Mouse (Mus musculus) kidney, embryonic 16.5 days (tissue): ENCODE data around the gene Stard3nl. TPM values are rescaled to one million over a fixed set of nuclear protein-coding genes. Genes with fewer than 3 reads are reported as not detected.

ENCODE experiments used
- ATAC-seq: fragments of 200-750 bp; cut with Nextera tagmentation; 2 replicates; pipeline ENCODE4 v1.8.0; 2017; ENCODE audit warnings: moderate TSS enrichment; ENCODE audit not compliant: low FRiP score, low TSS enrichment
- H3K27ac ChIP-seq: fragments of 300-500 bp; sonication (generic); 2 replicates; pipeline ENCODE4 v1.5.1; 2014; ENCODE audit warnings: low read length
- H3K27me3 ChIP-seq: fragments of 300-500 bp; sonication (generic); 2 replicates; pipeline ENCODE4 v1.6.1; 2014; ENCODE audit warnings: low read length, control low read depth, mixed read lengths; ENCODE audit not compliant: insufficient read depth
- H3K36me3 ChIP-seq: fragments of 300-500 bp; sonication (generic); 2 replicates; pipeline ENCODE4 v1.6.1; 2014; ENCODE audit warnings: low read length, control low read depth, mixed read lengths; ENCODE audit not compliant: insufficient read depth
- H3K4me1 ChIP-seq: fragments of 300-500 bp; sonication (generic); 2 replicates; pipeline ENCODE4 v1.6.1; 2014; ENCODE audit warnings: low read length, control low read depth, mixed read lengths; ENCODE audit not compliant: insufficient read depth
- H3K4me2 ChIP-seq: fragments of 300-500 bp; sonication (generic); replicated peaks from 2 replicates; pipeline ENCODE4 v1.6.1; 2014; ENCODE audit warnings: low read depth, low read length
- H3K4me3 ChIP-seq: fragments of 300-500 bp; sonication (generic); 2 replicates; pipeline ENCODE4 v1.5.1; 2014; ENCODE audit warnings: mild to moderate bottlenecking, low read length
- H3K9ac ChIP-seq: fragments of 300-500 bp; sonication (generic); replicated peaks from 2 replicates; pipeline ENCODE4 v1.6.1; 2014; ENCODE audit warnings: low read length
- H3K9me3 ChIP-seq: fragments of 300-500 bp; sonication (generic); 2 replicates; pipeline ENCODE4 v1.6.1; 2016; ENCODE audit warnings: low read length, control low read depth
- WGBS: fragments of 180-500 bp; shearing (Covaris S2); extraction: QIAGEN DNeasy Blood & Tissue Kit; methylation state at CpG from one replicate; pipeline ENCODE4 v1.1.7; 2014; 5-methylcytosine and 5-hydroxymethylcytosine counted together
- polyA plus RNA-seq: library from polyadenylated mRNA; unstranded; fragments of >200 nt; fragmentation: Nextera tagmentation; extraction: Ambion mirVana; gene quantifications from 2 replicates; pipeline ENCODE4 v1.2.1, GENCODE M21; 2015

The Stard3nl gene
- polyA plus RNA-seq, result 105 and 109 TPM in 2 replicates

DNA sequence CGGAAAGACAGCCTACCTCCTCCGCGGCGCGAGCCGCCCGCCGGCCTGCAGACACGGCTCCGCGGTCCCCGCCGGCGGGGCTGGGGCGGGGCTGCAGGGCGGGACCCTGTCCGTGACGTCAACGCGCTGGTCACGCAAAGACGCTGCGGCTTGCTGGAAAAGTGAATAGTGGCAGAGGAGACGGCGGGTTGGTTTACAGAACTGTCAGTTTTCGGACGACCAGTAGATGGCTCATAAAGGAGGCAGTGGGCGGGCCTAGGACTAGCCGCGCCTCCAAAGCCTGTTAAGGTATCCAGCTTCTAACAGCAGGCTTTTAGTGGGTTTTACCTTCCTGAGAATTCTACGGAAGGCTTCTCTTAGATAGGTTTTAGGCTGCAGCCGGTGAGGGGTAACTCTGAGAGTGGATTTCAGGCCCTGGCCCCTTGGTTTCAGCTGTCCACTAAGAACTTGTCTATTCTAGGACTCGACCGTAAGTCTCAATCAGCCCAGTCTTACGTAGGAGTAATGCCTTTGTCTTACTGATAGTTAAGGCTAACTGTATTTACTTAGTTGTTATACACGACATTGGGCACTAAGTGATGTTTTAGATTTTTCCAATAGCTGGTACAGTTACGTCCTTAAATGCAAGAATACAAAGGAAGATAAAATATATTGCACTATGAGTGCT is at the start of gene Stard3nl:
Stard3nl (minus strand) TSS at position 108 of the 667 bp plus-strand sequence.
- H3K4me3 ChIP-seq, result peak within 1 kb of the TSS; percentile 61
- under 1% methylated on average over 35 of the region's 37 CpGs for WGBS
- peak within 1 kb of the TSS; percentile 56 for H3K4me2 ChIP-seq
- peaks cover 23% of the 10 kb centered on the region for H3K4me1 ChIP-seq
- peak within 1 kb of the TSS; percentile 83 for H3K9ac ChIP-seq
- H3K9me3 ChIP-seq, result no peaks in the 10 kb centered on the region
- ATAC-seq, result peak; percentile 99
- no peaks in the 10 kb centered on the region for H3K27me3 ChIP-seq
- peak within 1 kb of the TSS; percentile 92 for H3K27ac ChIP-seq
- H3K36me3 ChIP-seq, result no peaks in the 10 kb centered on the region

- Histone ChIP-seq H3K9ac (no peak overlapping the region), H3K4me1 (no peaks in the 10 kb centered on the region), H3K36me3 (no peaks in the 10 kb centered on the region), H3K4me3 (no peak overlapping the region), H3K9me3 (no peaks in the 10 kb centered on the region), H3K27me3 (no peaks in the 10 kb centered on the region), H3K27ac (no peak overlapping the region), H3K4me2 (no peak overlapping the region)
- ATAC-seq, result peak; percentile 59
- 72% methylated on average over 10 of the region's 10 CpGs for WGBS
Observed at GRCm38 (mm10) chr13:19438040-19438439, 42.4 kb upstream of the Stard3nl start.

GRCm38 (mm10) chr13:19429812-19430370 is 34.3 kb upstream of the Stard3nl start:
- no peak overlapping the region for H3K9ac ChIP-seq
- no peaks in the 10 kb centered on the region for H3K36me3 ChIP-seq
- H3K27me3 ChIP-seq, result no peaks in the 10 kb centered on the region
- no peaks in the 10 kb centered on the region for H3K9me3 ChIP-seq
- peak; percentile 76 for ATAC-seq
- no peak overlapping the region for H3K4me2 ChIP-seq
- H3K27ac ChIP-seq, result no peak overlapping the region
- H3K4me3 ChIP-seq, result no peak overlapping the region
- H3K4me1 ChIP-seq, result 0 out of 2 replicates have a peak, but pooled peaks cover 4% of the 10 kb centered on the region
- WGBS, result 27% methylated on average over 4 of the region's 4 CpGs

- WGBS, result 76% methylated on average over 5 of the region's 5 CpGs
- no peak overlapping the region for H3K27ac ChIP-seq
- no peaks in the 10 kb centered on the region for H3K27me3 ChIP-seq
- no peaks in the 10 kb centered on the region for H3K9me3 ChIP-seq
- no peak overlapping the region for H3K4me3 ChIP-seq
- H3K4me1 ChIP-seq, result 0 out of 2 replicates have a peak, but pooled peaks cover 4% of the 10 kb centered on the region
- ATAC-seq, result no peak
- H3K36me3 ChIP-seq, result no peaks in the 10 kb centered on the region
- H3K9ac ChIP-seq, result no peak overlapping the region
- H3K4me2 ChIP-seq, result no peak overlapping the region
Observed at GRCm38 (mm10) chr13:19428076-19428475, 32.5 kb upstream of the Stard3nl start.

GRCm38 (mm10) chr13:19424563-19424962 is 29.0 kb upstream of the Stard3nl start:
- WGBS, result 93% methylated on average over 4 of the region's 4 CpGs
- Histone ChIP-seq H3K36me3 (no peaks in the 10 kb centered on the region), H3K9ac (no peak overlapping the region)

GRCm38 (mm10) chr13:19422521-19422920 is 26.9 kb upstream of the Stard3nl start:
- Histone ChIP-seq H3K4me1 (no peaks in the 10 kb centered on the region), H3K27ac (no peak overlapping the region), H3K4me2 (no peak overlapping the region), H3K9me3 (no peaks in the 10 kb centered on the region), H3K4me3 (no peak overlapping the region), H3K27me3 (no peaks in the 10 kb centered on the region), H3K9ac (no peak overlapping the region), H3K36me3 (no peaks in the 10 kb centered on the region)
- 81% methylated on average over 1 of the region's 1 CpGs for WGBS
- ATAC-seq, result no peak

More at GRCm38 (mm10) chr13:19424563-19424962, 29.0 kb upstream of the Stard3nl start:
- Histone ChIP-seq H3K27ac (no peak overlapping the region), H3K4me1 (0 out of 2 replicates have a peak, but pooled peaks cover under 1% of the 10 kb centered on the region), H3K4me3 (no peak overlapping the region), H3K27me3 (no peaks in the 10 kb centered on the region), H3K9me3 (no peaks in the 10 kb centered on the region), H3K4me2 (no peak overlapping the region)
- no peak for ATAC-seq

GRCm38 (mm10) chr13:19417885-19418521 is 22.4 kb upstream of the Stard3nl start:
- H3K4me2 ChIP-seq, result no peak overlapping the region
- no peak overlapping the region for H3K4me3 ChIP-seq
- no peak for ATAC-seq
- no peak overlapping the region for H3K27ac ChIP-seq
- 84% methylated on average over 4 of the region's 4 CpGs for WGBS
- H3K9me3 ChIP-seq, result no peaks in the 10 kb centered on the region
- H3K27me3 ChIP-seq, result no peaks in the 10 kb centered on the region
- no peak overlapping the region for H3K9ac ChIP-seq
- no peaks in the 10 kb centered on the region for H3K4me1 ChIP-seq
- H3K36me3 ChIP-seq, result no peaks in the 10 kb centered on the region

GRCm38 (mm10) chr13:19415894-19416531 is 20.4 kb upstream of the Stard3nl start:
- Histone ChIP-seq H3K4me2 (no peak overlapping the region), H3K4me3 (no peak overlapping the region), H3K9me3 (no peaks in the 10 kb centered on the region), H3K27ac (no peak overlapping the region), H3K4me1 (no peaks in the 10 kb centered on the region), H3K9ac (no peak overlapping the region), H3K36me3 (no peaks in the 10 kb centered on the region), H3K27me3 (no peaks in the 10 kb centered on the region)
- ATAC-seq, result no peak
- WGBS, result 61% methylated on average over 8 of the region's 8 CpGs

DNA sequence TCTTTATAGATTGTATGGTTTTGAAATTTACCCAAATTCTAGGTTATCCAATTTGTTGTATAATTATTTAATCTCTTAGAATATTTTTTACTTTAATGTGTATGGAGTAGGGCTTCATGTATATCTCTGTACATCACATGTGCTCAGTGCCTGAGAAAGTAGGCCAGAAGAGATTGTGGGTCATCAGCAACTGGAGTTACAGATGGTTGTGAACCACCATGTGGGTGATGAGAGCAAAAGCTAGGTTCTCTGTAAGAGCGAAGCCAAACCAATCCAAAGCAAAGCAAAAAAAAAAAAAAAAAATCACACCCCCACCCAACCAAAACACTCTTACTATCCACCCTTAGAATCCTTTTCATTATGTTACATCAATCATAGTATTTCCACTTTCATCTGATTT is 19.7 kb upstream of the Stard3nl start:
- no peak overlapping the region for H3K27ac ChIP-seq
- no peak for ATAC-seq
- H3K36me3 ChIP-seq, result no peaks in the 10 kb centered on the region
- H3K4me3 ChIP-seq, result no peak overlapping the region
- H3K4me1 ChIP-seq, result no peaks in the 10 kb centered on the region
- no peak overlapping the region for H3K4me2 ChIP-seq
- H3K9me3 ChIP-seq, result no peaks in the 10 kb centered on the region
- 100% methylated on average over 1 of the region's 1 CpGs for WGBS
- H3K27me3 ChIP-seq, result no peaks in the 10 kb centered on the region
- H3K9ac ChIP-seq, result no peak overlapping the region
